Mouse (Mus musculus) ES-Bruce4 (cell line): ENCODE measurements around the gene Gpc6.

Experiments used
- CTCF ChIP-seq: IDR thresholded peaks from one replicate; pipeline ENCODE4 v1.8.1; 2011; ENCODE audit warnings: low read depth, low read length
- EP300 ChIP-seq: IDR thresholded peaks from 2 replicates; pipeline ENCODE4 v1.6.1; 2011; ENCODE audit warnings: low read depth, low read length; ENCODE audit not compliant: insufficient read depth
- POLR2A ChIP-seq: IDR thresholded peaks from one replicate; pipeline ENCODE4 v1.8.1; 2011; ENCODE audit warnings: low read length; ENCODE audit not compliant: insufficient read depth

DNA sequence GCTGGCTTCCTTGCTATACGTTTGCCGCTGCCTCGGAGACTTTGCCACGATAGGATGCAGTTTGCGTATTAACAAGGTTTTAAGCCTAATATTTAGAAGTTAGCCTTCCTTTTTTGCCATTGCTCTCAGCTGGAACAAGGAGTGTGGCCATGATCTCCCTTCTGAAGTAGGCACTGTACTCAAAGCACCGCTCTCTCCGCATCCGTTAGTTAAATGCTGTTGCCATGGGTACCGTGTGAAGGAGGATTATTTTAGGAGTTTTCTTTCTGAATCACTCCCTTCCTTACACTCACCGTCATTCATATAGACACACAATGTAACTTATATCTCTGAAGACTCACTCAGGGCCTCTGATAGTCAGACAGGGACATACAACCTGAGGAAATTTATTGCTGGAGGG lies 993.6 kb downstream of the Gpc6 start:
- no peak for TF ChIP-seq CTCF
- TF ChIP-seq POLR2A, result no peak
- TF ChIP-seq EP300, result no peak
